Comparison of ENCODE assay signal across 29 mouse cellular contexts in the genomic region with DNA sequence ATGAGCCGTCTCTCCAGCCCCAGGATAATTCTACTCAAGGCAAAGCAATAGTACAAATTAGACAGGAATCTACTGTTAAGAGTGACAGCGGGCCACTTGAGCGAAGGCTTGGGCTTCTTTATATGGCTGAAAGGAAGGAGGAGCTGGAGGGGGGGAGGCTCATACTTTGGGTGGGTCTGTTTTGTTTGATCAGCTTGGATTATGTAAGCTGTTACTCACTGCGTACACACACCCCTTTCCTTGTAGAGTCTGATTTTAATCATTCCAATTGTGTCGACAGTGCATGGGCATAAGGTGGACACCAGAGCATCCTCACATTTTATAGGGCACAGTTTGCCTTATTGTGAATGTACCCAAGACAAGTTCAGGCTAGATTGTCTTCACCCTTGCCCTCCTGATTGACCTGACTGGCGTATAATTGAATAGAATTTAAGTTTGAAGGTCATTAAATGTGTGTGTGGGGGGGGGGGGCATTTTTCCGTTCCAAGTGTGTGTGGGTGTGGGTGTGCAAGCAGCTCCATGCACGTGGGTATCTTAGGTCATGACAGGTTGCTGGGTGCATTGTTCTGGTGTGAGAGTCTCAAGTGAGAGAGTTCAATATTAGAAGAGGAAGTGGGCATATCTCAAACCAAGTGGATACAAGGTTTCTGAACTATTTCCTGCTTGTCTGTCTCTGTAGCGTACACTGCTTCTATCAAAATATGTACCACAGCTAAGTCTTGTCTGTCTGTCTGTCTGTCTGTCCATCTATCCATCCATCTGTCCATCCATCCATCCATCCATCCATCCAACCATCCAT. TPM values are rescaled to one million over a fixed set of nuclear protein-coding genes. Genes with fewer than 3 reads are reported as not detected.
DNase-seq lines count a peak whose midpoint lies in the region; ATAC-seq and TF ChIP-seq lines count a peak whose summit lies in the region.
"Had no signal": no experiment of that assay in that cellular context is flagged by ENCODE, and none has a peak within 500 bp of the region (broad histone marks: within the 10 kb centered on the region; RNA-seq: fewer than 3 reads in every experiment).

No protein-coding gene starts in this region.

- H3K4me2 ChIP-seq in lung, embryonic 15.5 days = no peak overlapping the region
- no peak overlapping the region for H3K4me2 ChIP-seq in lung, postnatal 0 days (replicated peaks; ENCODE audit: low read depth, low read length)
- H3K4me2 ChIP-seq in stomach, embryonic 15.5 days = no peak overlapping the region
- H3K4me2 ChIP-seq in intestine, embryonic 16.5 days (ENCODE audit: low read depth, low read length) = no peak overlapping the region
- H3K4me2 ChIP-seq: embryonic facial prominence, embryonic 13.5 days; kidney, embryonic 15.5 days; limb, embryonic 13.5 days; liver, embryonic 12.5 days; midbrain, embryonic 12.5 days; neural tube, embryonic 15.5 days had no signal

- no peak for TF ChIP-seq POLR2A in MEL (IDR thresholded peaks at IDR 0.05; ENCODE audit: control insufficient read depth in 1 of 2, insufficient read depth in 1 of 2, low read depth in 1 of 2, low read length in 2 of 2, poor library complexity in 1 of 2)

- 0 out of 2 replicates have a peak, but pooled peaks cover 6% of the 10 kb centered on the region for H3K27me3 ChIP-seq in lung, embryonic 15.5 days
- H3K27me3 ChIP-seq in lung, postnatal 0 days (replicated peaks; ENCODE audit: insufficient read depth, low read length) = 0 out of 2 replicates have a peak, but pooled peaks cover 2% of the 10 kb centered on the region
- peaks cover 0 to 2% of the 10 kb centered on the region in 2 experiments; a peak in 1 of 4 replicates for H3K27me3 ChIP-seq in MEL (ENCODE audit: control insufficient read depth in 1 of 2, insufficient read depth in 2 of 2, low read length in 2 of 2)
- 0 out of 2 replicates have a peak, but pooled peaks cover 8% of the 10 kb centered on the region for H3K27me3 ChIP-seq in stomach, embryonic 15.5 days (replicated peaks)
- 0 out of 2 replicates have a peak, but pooled peaks cover 6% of the 10 kb centered on the region for H3K27me3 ChIP-seq in intestine, embryonic 16.5 days (replicated peaks; ENCODE audit: control insufficient read depth, insufficient read depth, low read length)
- H3K27me3 ChIP-seq: neural tube, embryonic 15.5 days had no signal

- H3K79me2 ChIP-seq in MEL (ENCODE audit: control insufficient read depth, insufficient read depth, low read length, poor library complexity) = no peaks in the 10 kb centered on the region

- TF ChIP-seq CTCF in lung, postnatal 0 days (IDR thresholded peaks at IDR 0.05) = no peak
- no peak for TF ChIP-seq CTCF in MEL (IDR thresholded peaks at IDR 0.05 in 2 of 3, conservative IDR thresholded peaks at IDR 0.05 in 1 of 3; ENCODE audit: control insufficient read depth in 1 of 3, insufficient read depth in 1 of 3, low read depth in 2 of 3, low read length in 3 of 3, poor library complexity in 1 of 3, severe bottlenecking in 1 of 3)

- 0 out of 2 replicates have a peak, but pooled peaks have one; percentile 4 for ATAC-seq in lung, embryonic 15.5 days (ENCODE audit: borderline replicate concordance, extremely low read depth, low FRiP score, low TSS enrichment)
- no peak for ATAC-seq in lung, postnatal 0 days
- peak; percentile 53 for ATAC-seq in common myeloid progenitor, adult 5-6 weeks (replicated peaks; ENCODE audit: low read depth, poor library complexity, severe bottlenecking)
- ATAC-seq in stomach, embryonic 15.5 days (ENCODE audit: insufficient read depth, low FRiP score, low read depth) = peak; percentile 51
- no peak for ATAC-seq in intestine, embryonic 16.5 days
- ATAC-seq: forebrain, embryonic 14.5 days; hindbrain, embryonic 16.5 days; liver, embryonic 12.5 days had no signal

- H3K4me1 ChIP-seq in lung, embryonic 15.5 days = peaks cover 13% of the 10 kb centered on the region
- H3K4me1 ChIP-seq in lung, postnatal 0 days (ENCODE audit: insufficient read depth, low read depth, low read length) = peaks cover 4% of the 10 kb centered on the region; the same call in 1 of the 2 replicates
- peaks cover 4 to 7% of the 10 kb centered on the region in 2 experiments for H3K4me1 ChIP-seq in MEL (ENCODE audit: control insufficient read depth in 1 of 2, insufficient read depth in 2 of 2, low read length in 2 of 2)
- peaks cover 13% of the 10 kb centered on the region for H3K4me1 ChIP-seq in stomach, embryonic 15.5 days
- H3K4me1 ChIP-seq in intestine, embryonic 16.5 days (ENCODE audit: control insufficient read depth, insufficient read depth, low read length) = peaks cover 9% of the 10 kb centered on the region

- TF ChIP-seq RAD21 in MEL (IDR thresholded peaks at IDR 0.05; ENCODE audit: low read depth, low read length) = no peak

- H3K9ac ChIP-seq in lung, embryonic 15.5 days = no peak overlapping the region
- no peak overlapping the region for H3K9ac ChIP-seq in lung, postnatal 0 days (replicated peaks; ENCODE audit: low read depth)
- no peak overlapping the region for H3K9ac ChIP-seq in MEL (ENCODE audit: control insufficient read depth, low read depth, low read length, poor library complexity, severe bottlenecking)
- H3K9ac ChIP-seq in stomach, embryonic 15.5 days = no peak overlapping the region
- no peak overlapping the region for H3K9ac ChIP-seq in intestine, embryonic 16.5 days (ENCODE audit: low read depth, low read length)
- H3K9ac ChIP-seq: embryonic facial prominence, embryonic 13.5 days; heart, embryonic 13.5 days; kidney, embryonic 15.5 days; limb, embryonic 13.5 days; liver, embryonic 12.5 days; midbrain, embryonic 12.5 days; neural tube, embryonic 15.5 days had no signal

- H3K9me3 ChIP-seq in lung, embryonic 15.5 days = no peaks in the 10 kb centered on the region
- H3K9me3 ChIP-seq in lung, postnatal 0 days (ENCODE audit: low read length) = no peaks in the 10 kb centered on the region
- H3K9me3 ChIP-seq in MEL (replicated peaks; ENCODE audit: insufficient read depth, low read length) = no peaks in the 10 kb centered on the region
- no peaks in the 10 kb centered on the region for H3K9me3 ChIP-seq in stomach, embryonic 15.5 days
- H3K9me3 ChIP-seq in intestine, embryonic 16.5 days (ENCODE audit: control insufficient read depth, low read length) = no peaks in the 10 kb centered on the region
- H3K9me3 ChIP-seq: embryonic facial prominence, embryonic 13.5 days; heart, embryonic 13.5 days; kidney, embryonic 15.5 days; liver, embryonic 12.5 days; midbrain, embryonic 12.5 days; neural tube, embryonic 15.5 days had no signal

- WGBS in lung, embryonic 15.5 days = 63% methylated on average over 9 of the region's 9 CpGs
- 59% methylated on average over 9 of the region's 9 CpGs for WGBS in lung, postnatal 0 days
- WGBS in stomach, embryonic 15.5 days = 61% methylated on average over 9 of the region's 9 CpGs
- WGBS in intestine, embryonic 16.5 days = 69% methylated on average over 9 of the region's 9 CpGs

- no peak overlapping the region for H3K27ac ChIP-seq in lung, embryonic 15.5 days
- no peak overlapping the region for H3K27ac ChIP-seq in lung, postnatal 0 days (ENCODE audit: low read length)
- no peak overlapping the region for H3K27ac ChIP-seq in MEL (ENCODE audit: control insufficient read depth, low read depth, low read length)
- H3K27ac ChIP-seq in stomach, embryonic 15.5 days = no peak overlapping the region
- no peak overlapping the region for H3K27ac ChIP-seq in intestine, embryonic 16.5 days (ENCODE audit: low read length)
- H3K27ac ChIP-seq: embryonic facial prominence, embryonic 13.5 days; heart, embryonic 13.5 days; kidney, embryonic 15.5 days; limb, embryonic 13.5 days; liver, embryonic 12.5 days; midbrain, embryonic 12.5 days; neural tube, embryonic 15.5 days had no signal

- H3K4me3 ChIP-seq in lung, embryonic 15.5 days = no peak overlapping the region
- H3K4me3 ChIP-seq in lung, postnatal 0 days (ENCODE audit: low read depth, low read length) = no peak overlapping the region
- H3K4me3 ChIP-seq in MEL (ENCODE audit: control insufficient read depth in 1 of 2, insufficient read depth in 1 of 2, low read depth in 2 of 2, low read length in 2 of 2) = no peak overlapping the region
- H3K4me3 ChIP-seq in stomach, embryonic 15.5 days (replicated peaks) = no peak overlapping the region
- no peak overlapping the region for H3K4me3 ChIP-seq in intestine, embryonic 16.5 days (ENCODE audit: low read length)
- H3K4me3 ChIP-seq: embryonic facial prominence, embryonic 13.5 days; heart, embryonic 13.5 days; kidney, embryonic 15.5 days; limb, embryonic 13.5 days; liver, embryonic 12.5 days; midbrain, embryonic 12.5 days; neural tube, embryonic 15.5 days had no signal

- DNase-seq in lung, postnatal 0 days (ENCODE audit: low spot score) = no peak
- DNase-seq in MEL (ENCODE audit: low read depth, low spot score) = peak; percentile 33
- no peak for DNase-seq in layer of hippocampus, postnatal 14 days (ENCODE audit: low spot score in 2 of 2)
- DNase-seq: adrenal gland, adult 8-10 months; cerebellum, adult 2 months; cerebellum, postnatal 25 days; embryo, embryonic 11 days; gastrocnemius, postnatal 14 days; heart, adult 18-20 months; kidney, adult 11 months; kidney, postnatal 36 days; lung, adult 2 months; thymus, postnatal 25 days had no signal

- no peaks in the 10 kb centered on the region for H3K36me3 ChIP-seq in lung, embryonic 15.5 days
- H3K36me3 ChIP-seq in lung, postnatal 0 days (ENCODE audit: insufficient read depth, low read length) = no peaks in the 10 kb centered on the region
- no peaks in the 10 kb centered on the region for H3K36me3 ChIP-seq in MEL (ENCODE audit: control insufficient read depth in 1 of 2, insufficient read depth in 2 of 2, low read length in 2 of 2)
- H3K36me3 ChIP-seq in stomach, embryonic 15.5 days = no peaks in the 10 kb centered on the region
- H3K36me3 ChIP-seq in intestine, embryonic 16.5 days (ENCODE audit: control insufficient read depth, insufficient read depth, low read length) = no peaks in the 10 kb centered on the region
- H3K36me3 ChIP-seq: embryonic facial prominence, embryonic 13.5 days; heart, embryonic 13.5 days; kidney, embryonic 15.5 days; limb, embryonic 13.5 days; liver, embryonic 12.5 days; midbrain, embryonic 12.5 days; neural tube, embryonic 15.5 days had no signal

- TF ChIP-seq EP300 in lung, postnatal 0 days (IDR thresholded peaks at IDR 0.05) = no peak
- TF ChIP-seq EP300 in MEL (IDR thresholded peaks at IDR 0.05; ENCODE audit: low read depth in 1 of 2, low read length in 2 of 2) = peak in 1 of 2 experiments; percentile 39; a peak in 1 of 4 replicates

RNA-seq across cellular contexts. Expression of a gene that starts 3.0 kb away (rescaled TPM):
- polyA plus RNA-seq in lung, embryonic 15.5 days (2015; fragmentation: Nextera tagmentation; extraction: Ambion mirVana) = 0.92 and 1.5 TPM in 2 replicates
- 2.0 and 2.3 TPM in 2 replicates for polyA plus RNA-seq in lung, postnatal 0 days (2015; fragmentation: Nextera tagmentation; extraction: Ambion mirVana)
- total RNA-seq in MEL (2012; rRNA removed) = not detected in 2 replicates
- polyA plus RNA-seq in MEL (2012; ENCODE audit: insufficient read depth in 1 of 2, insufficient read length in 2 of 2, low read depth in 1 of 2, low replicate concordance in 2 of 2, missing spikeins in 1 of 2) = not detected
- 0.39 TPM in 1 of 2 replicates, not detected in the other for total RNA-seq in common myeloid progenitor, adult 5-6 weeks (2017)
- 2.8 TPM in 2 replicates for polyA plus RNA-seq in stomach, embryonic 15.5 days (2015; fragmentation: Nextera tagmentation; extraction: Ambion mirVana)
- 1 to 10 TPM; 1.6 to 1.7 TPM for total RNA-seq in layer of hippocampus, postnatal 14 days (2021)
- 1.8 and 2.0 TPM in 2 replicates for polyA plus RNA-seq in intestine, embryonic 16.5 days (2015; fragmentation: Nextera tagmentation; extraction: Ambion mirVana)

RNA-seq across cellular contexts. Expression of a gene that starts 24.9 kb away (rescaled TPM):
- polyA plus RNA-seq in lung, embryonic 15.5 days (2015; fragmentation: Nextera tagmentation; extraction: Ambion mirVana) = 1.4 and 1.7 TPM in 2 replicates
- 3.0 and 4.9 TPM in 2 replicates for polyA plus RNA-seq in lung, postnatal 0 days (2015; fragmentation: Nextera tagmentation; extraction: Ambion mirVana)
- total RNA-seq in MEL (2012; rRNA removed) = not detected in 2 replicates
- not detected for polyA plus RNA-seq in MEL (2012; ENCODE audit: insufficient read depth in 1 of 2, insufficient read length in 2 of 2, low read depth in 1 of 2, low replicate concordance in 2 of 2, missing spikeins in 1 of 2)
- 2.1 TPM in 1 of 2 replicates, not detected in the other for total RNA-seq in common myeloid progenitor, adult 5-6 weeks (2017)
- 0.27 and 0.41 TPM in 2 replicates for polyA plus RNA-seq in stomach, embryonic 15.5 days (2015; fragmentation: Nextera tagmentation; extraction: Ambion mirVana)
- under 1 TPM in 1 of 2 experiments, not detected in 1; 0.36 TPM for total RNA-seq in layer of hippocampus, postnatal 14 days (2021)
- 0.38 and 0.39 TPM in 2 replicates for polyA plus RNA-seq in intestine, embryonic 16.5 days (2015; fragmentation: Nextera tagmentation; extraction: Ambion mirVana)
- total RNA-seq: adrenal gland, adult 8-10 months; heart, adult 18-20 months; heart, postnatal 25 days; left cerebral cortex, postnatal 14 days had no signal
- polyA plus RNA-seq: small intestine, adult 2 months had no signal

Comparison
In these comparisons a context has a peak if more than half of its experiments do, and no peak if none do; other contexts are left out.
1. ATAC-seq: peak in lung, embryonic 15.5 days (single experiment), common myeloid progenitor, adult 5-6 weeks (single experiment) and stomach, embryonic 15.5 days (single experiment); none in lung, postnatal 0 days (single experiment) and intestine, embryonic 16.5 days (single experiment).